Mouse (Mus musculus): Measurements from ENCODE around the gene Ccdc62.

The Ccdc62 gene

GRCm38 (mm10) chr5:123980521-123981249 lies 50.2 kb downstream of the Ccdc62 start:
- no peak for DNase-seq

GRCm38 (mm10) chr5:123981250-123981554 lies 50.7 kb downstream of the Ccdc62 start:
- DNase-seq, result no peak

- no peak for DNase-seq
Observed at GRCm38 (mm10) chr5:123982838-123983237, 52.4 kb downstream of the Ccdc62 start.

GRCm38 (mm10) chr5:123985434-123985833 lies 55.0 kb downstream of the Ccdc62 start:
- DNase-seq, result no peak

GRCm38 (mm10) chr5:123986925-123987324 lies 56.4 kb downstream of the Ccdc62 start:
- no peak for DNase-seq

GRCm38 (mm10) chr5:123987511-123987910 lies 57.0 kb downstream of the Ccdc62 start:
- DNase-seq, result no peak

- no peak for DNase-seq
Observed at GRCm38 (mm10) chr5:123989941-123990885, 59.7 kb downstream of the Ccdc62 start.

GRCm38 (mm10) chr5:123991321-123991720 lies 60.8 kb downstream of the Ccdc62 start:
- DNase-seq, result no peak

GRCm38 (mm10) chr5:123992193-123992637 lies 61.7 kb downstream of the Ccdc62 start:
- DNase-seq, result no peak

GRCm38 (mm10) chr5:123992794-123993193 lies 62.3 kb downstream of the Ccdc62 start:
- peak; percentile 89 to 94 for DNase-seq

- DNase-seq, result peak; percentile 61 to 72
Observed at GRCm38 (mm10) chr5:123993263-123994036, 63.0 kb downstream of the Ccdc62 start.

GRCm38 (mm10) chr5:123994468-123994867 lies 64.0 kb downstream of the Ccdc62 start:
- DNase-seq, result no peak

GRCm38 (mm10) chr5:123995388-123995787 lies 64.9 kb downstream of the Ccdc62 start:
- no peak for DNase-seq

- peak in 1 of 2 experiments; percentile 50 for DNase-seq
Observed at GRCm38 (mm10) chr5:123996194-123996593, 65.7 kb downstream of the Ccdc62 start.

GRCm38 (mm10) chr5:123996695-123997094 lies 66.2 kb downstream of the Ccdc62 start:
- DNase-seq, result no peak

GRCm38 (mm10) chr5:123997211-123997751 lies 66.8 kb downstream of the Ccdc62 start:
- DNase-seq, result peak; percentile 51 to 60

GRCm38 (mm10) chr5:123997811-123998210 lies 67.3 kb downstream of the Ccdc62 start:
- DNase-seq, result peak; percentile 43 to 45

- DNase-seq, result no peak
Observed at GRCm38 (mm10) chr5:123998370-123998769, 67.9 kb downstream of the Ccdc62 start.

- DNase-seq, result peak; percentile 92 to 98
Observed at GRCm38 (mm10) chr5:124000824-124001223, 70.3 kb downstream of the Ccdc62 start.

GRCm38 (mm10) chr5:124001274-124001673 lies 70.8 kb downstream of the Ccdc62 start:
- DNase-seq, result no peak

- no peak for DNase-seq
Observed at GRCm38 (mm10) chr5:124002876-124003275, 72.4 kb downstream of the Ccdc62 start.

- DNase-seq, result no peak
Observed at GRCm38 (mm10) chr5:124003375-124003774, 72.9 kb downstream of the Ccdc62 start.

Data from cerebellum, postnatal 36 days (tissue).